ENCODE assay signal across 8 mouse cellular contexts in genomic region chrX:150458136-150458535, GRCm38 (mm10). TPM values are rescaled to one million over a fixed set of nuclear protein-coding genes. Genes with fewer than 3 reads are reported as not detected.
DNase-seq lines count a peak whose midpoint lies in the region; ATAC-seq lines count a peak whose summit lies in the region.

No protein-coding gene starts in this region.

- peak overlapping the region; percentile 60 for H3K4me2 ChIP-seq in heart, embryonic 14.5 days (ENCODE audit: low read length)
- peak overlapping the region; percentile 51 for H3K4me2 ChIP-seq in hindbrain, embryonic 13.5 days
- peak overlapping the region; percentile 45 for H3K4me2 ChIP-seq in midbrain, embryonic 14.5 days (ENCODE audit: low read length)

- H3K4me3 ChIP-seq in heart, embryonic 14.5 days (ENCODE audit: control insufficient read depth in 1 of 2, insufficient read depth in 1 of 2, low read depth in 1 of 2, low read length in 2 of 2): peak overlapping the region in 1 of 2 experiments; percentile 47; a peak in 1 of 4 replicates
- H3K4me3 ChIP-seq in hindbrain, embryonic 13.5 days: peak overlapping the region; percentile 41
- H3K4me3 ChIP-seq in midbrain, embryonic 14.5 days (replicated peaks; ENCODE audit: low read depth, low read length): peak overlapping the region; percentile 41

- no peaks in the 10 kb centered on the region for H3K4me1 ChIP-seq in heart, embryonic 14.5 days (ENCODE audit: control insufficient read depth in 2 of 2, insufficient read depth in 2 of 2, low read length in 2 of 2)
- peaks cover 7% of the 10 kb centered on the region for H3K4me1 ChIP-seq in hindbrain, embryonic 13.5 days (replicated peaks)
- no peaks in the 10 kb centered on the region for H3K4me1 ChIP-seq in midbrain, embryonic 14.5 days (ENCODE audit: control insufficient read depth, insufficient read depth, low read length)

- no peaks in the 10 kb centered on the region for H3K36me3 ChIP-seq in heart, embryonic 14.5 days (ENCODE audit: control insufficient read depth, insufficient read depth, low read length)
- no peaks in the 10 kb centered on the region for H3K36me3 ChIP-seq in hindbrain, embryonic 13.5 days
- H3K36me3 ChIP-seq in midbrain, embryonic 14.5 days (ENCODE audit: control insufficient read depth, insufficient read depth, low read length): no peaks in the 10 kb centered on the region

- WGBS in heart, embryonic 14.5 days: 55% methylated on average over 3 of the region's 3 CpGs
- 36% methylated on average over 3 of the region's 3 CpGs for whole genome bisulfite sequencing in hindbrain, embryonic 13.5 days
- WGBS in midbrain, embryonic 14.5 days: 34% methylated on average over 3 of the region's 3 CpGs

- no peak overlapping the region for H3K27ac ChIP-seq in heart, embryonic 14.5 days (replicated peaks in 1 of 2; ENCODE audit: control insufficient read depth in 1 of 2, insufficient read depth in 1 of 2, low read depth in 2 of 2, low read length in 2 of 2)
- H3K27ac ChIP-seq in hindbrain, embryonic 13.5 days: peak overlapping the region; percentile 74
- peak overlapping the region; percentile 85; the same call in 1 of the 2 replicates for H3K27ac ChIP-seq in midbrain, embryonic 14.5 days (replicated peaks; ENCODE audit: low read depth, low read length)

- DNase-seq in heart, adult 9 months (ENCODE audit: low spot score in 2 of 2): no peak
- peak; percentile 14 to 35 for DNase-seq in cerebellum, postnatal 10 days
- no peak for DNase-seq in midbrain, embryonic 14.5 days
- no peak for DNase-seq in spleen, adult 12 weeks (ENCODE audit: low spot score)
- no peak for DNase-seq in ovary, postnatal 36 days (ENCODE audit: low spot score)
- no peak for DNase-seq in layer of hippocampus, postnatal 14 days (ENCODE audit: low spot score in 2 of 2)

- no peaks in the 10 kb centered on the region for H3K9me3 ChIP-seq in heart, embryonic 14.5 days (ENCODE audit: control insufficient read depth, low read length)
- no peaks in the 10 kb centered on the region for H3K9me3 ChIP-seq in hindbrain, embryonic 13.5 days
- no peaks in the 10 kb centered on the region for H3K9me3 ChIP-seq in midbrain, embryonic 14.5 days (ENCODE audit: control insufficient read depth, low read length)

- no peaks in the 10 kb centered on the region for H3K27me3 ChIP-seq in heart, embryonic 14.5 days (ENCODE audit: control insufficient read depth, insufficient read depth, low read length)
- no peaks in the 10 kb centered on the region for H3K27me3 ChIP-seq in hindbrain, embryonic 13.5 days
- no peaks in the 10 kb centered on the region for H3K27me3 ChIP-seq in midbrain, embryonic 14.5 days (ENCODE audit: control insufficient read depth, insufficient read depth, low read length)

- no peak for ATAC-seq in heart, embryonic 14.5 days (ENCODE audit: insufficient number of reproducible peaks, insufficient read depth, low FRiP score, low read depth)
- peak; percentile 70; the same call in 1 of the 2 replicates for ATAC-seq in hindbrain, embryonic 13.5 days (ENCODE audit: low FRiP score)
- ATAC-seq in midbrain, embryonic 14.5 days (ENCODE audit: low FRiP score, low TSS enrichment): peak; percentile 68; the same call in 1 of the 2 replicates

- peak overlapping the region; percentile 48; the same call in 1 of the 2 replicates for H3K9ac ChIP-seq in heart, embryonic 14.5 days (ENCODE audit: low read length)
- peak overlapping the region; percentile 61; the same call in 1 of the 2 replicates for H3K9ac ChIP-seq in hindbrain, embryonic 13.5 days
- no peak overlapping the region; the same call in 1 of the 2 replicates for H3K9ac ChIP-seq in midbrain, embryonic 14.5 days (replicated peaks; ENCODE audit: low read length)

RNA-seq across cellular contexts. Expression of gene Tmem29, which starts 0.8 kb away (rescaled TPM):
- polyA plus RNA-seq in heart, embryonic 14.5 days (2014; fragmentation: Nextera tagmentation; extraction: Ambion mirVana): 15.4 and 18.3 TPM in 2 replicates
- polyA plus RNA-seq in hindbrain, embryonic 13.5 days (2015; fragmentation: Nextera tagmentation; extraction: Ambion mirVana): 69.8 and 73.6 TPM in 2 replicates
- 75.1 and 82.5 TPM in 2 replicates for polyA plus RNA-seq in midbrain, embryonic 14.5 days (2014; fragmentation: Nextera tagmentation; extraction: Ambion mirVana)
- total RNA-seq in layer of hippocampus, postnatal 14 days (2021): 10 to 100 TPM; 49.8 to 54.4 TPM

Comparison
In these comparisons a context has a peak if more than half of its experiments do, and no peak if none do; other contexts are left out.
1. H3K27ac ChIP-seq: peak in hindbrain, embryonic 13.5 days (single experiment) and midbrain, embryonic 14.5 days (single experiment); none in heart, embryonic 14.5 days (0 of 2).
2. DNase-seq: peak in cerebellum, postnatal 10 days (2 of 2); none in heart, adult 9 months (0 of 2), midbrain, embryonic 14.5 days (single experiment), spleen, adult 12 weeks (single experiment), ovary, postnatal 36 days (single experiment) and layer of hippocampus, postnatal 14 days (0 of 2).
3. Peak in every context shown above with its lines, with median percentiles within 50 percentile points of each other: H3K4me2 ChIP-seq.